8 mouse cellular contexts compared by ENCODE assay signal in the genomic region with DNA sequence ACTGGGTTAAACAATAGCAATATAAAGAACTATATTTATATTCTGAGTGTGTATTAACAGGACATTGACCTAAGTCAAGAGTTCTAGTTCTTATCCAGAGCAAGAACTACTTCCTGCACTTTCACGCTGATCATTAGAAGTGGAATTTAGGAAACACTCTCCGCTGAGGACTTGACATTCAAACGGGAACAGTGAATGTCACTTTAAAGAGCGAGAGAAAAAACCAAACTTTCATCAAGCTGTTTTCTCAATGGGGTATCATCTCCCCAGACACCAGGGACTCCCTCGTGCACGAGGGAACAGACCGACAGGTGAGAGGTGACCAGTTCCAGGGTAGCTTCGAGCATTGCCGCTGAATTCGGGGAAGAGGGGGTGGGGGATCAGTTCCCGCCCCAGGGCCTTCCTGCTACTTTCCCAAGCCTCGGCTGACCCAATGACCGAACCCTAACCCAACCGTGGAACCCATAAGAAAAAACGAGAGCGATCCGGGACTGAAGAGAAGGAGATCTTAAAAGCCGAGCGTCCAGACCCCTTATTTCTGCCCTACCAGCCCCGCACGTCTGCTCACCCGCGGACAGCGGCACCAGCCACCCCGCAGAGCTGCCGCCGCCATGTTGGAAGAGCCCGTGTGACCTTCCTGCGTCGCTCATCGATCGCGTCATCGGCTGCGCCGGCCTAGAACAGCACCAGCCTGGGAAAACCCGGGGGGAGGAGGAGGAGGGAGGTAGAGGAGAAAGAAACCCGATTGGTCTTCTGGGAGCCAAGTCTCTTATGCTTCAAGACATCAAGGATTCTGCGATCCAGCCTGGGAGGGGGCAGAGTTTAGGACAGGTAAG. TPM values are rescaled to one million over a fixed set of nuclear protein-coding genes. Genes with fewer than 3 reads are reported as not detected.
A peak's percentile ranks its signal among the peaks of the same experiment; 100 is the strongest.
DNase-seq lines count a peak whose midpoint lies in the region; ATAC-seq lines count a peak whose summit lies in the region.

A gene (minus strand): TSS at position 639 of the 836 bp plus-strand sequence.

- H3K4me1 ChIP-seq in forebrain, embryonic 14.5 days (ENCODE audit: control insufficient read depth, insufficient read depth, low read length): peaks cover 6% of the 10 kb centered on the region
- peaks cover 14% of the 10 kb centered on the region for H3K4me1 ChIP-seq in neural tube, embryonic 15.5 days

- H3K9ac ChIP-seq in forebrain, embryonic 14.5 days (ENCODE audit: low read length): peak within 1 kb of the TSS; percentile 79
- H3K9ac ChIP-seq in neural tube, embryonic 15.5 days (replicated peaks): peak within 1 kb of the TSS; percentile 65

- H3K27ac ChIP-seq in forebrain, embryonic 14.5 days (ENCODE audit: low read depth, low read length): peak within 1 kb of the TSS; percentile 56; the same call in 1 of the 2 replicates
- peak within 1 kb of the TSS; percentile 83 for H3K27ac ChIP-seq in neural tube, embryonic 15.5 days (replicated peaks)

- peak within 1 kb of the TSS; percentile 80 for H3K4me2 ChIP-seq in forebrain, embryonic 14.5 days (ENCODE audit: low read length)
- H3K4me2 ChIP-seq in neural tube, embryonic 15.5 days: peak within 1 kb of the TSS; percentile 64

- peaks cover 24% of the 10 kb centered on the region; the same call in 1 of the 2 replicates for H3K36me3 ChIP-seq in forebrain, embryonic 14.5 days (ENCODE audit: control insufficient read depth, insufficient read depth, low read length)
- peaks cover 28% of the 10 kb centered on the region for H3K36me3 ChIP-seq in neural tube, embryonic 15.5 days

- no peaks in the 10 kb centered on the region for H3K9me3 ChIP-seq in forebrain, embryonic 14.5 days (replicated peaks; ENCODE audit: control insufficient read depth, low read length)
- H3K9me3 ChIP-seq in neural tube, embryonic 15.5 days (replicated peaks): no peaks in the 10 kb centered on the region

- intact Hi-C loops in heart, postnatal 14 days (cut with DNase I): no loop called here

- under 1% methylated on average over 39 of the region's 39 CpGs for WGBS in forebrain, embryonic 14.5 days
- under 1% methylated on average over 39 of the region's 39 CpGs for WGBS in neural tube, embryonic 15.5 days

- ATAC-seq in forebrain, embryonic 14.5 days: peak; percentile 99
- ATAC-seq in neural tube, embryonic 15.5 days (ENCODE audit: low FRiP score): peak; percentile 96

- peak; percentile 97 for DNase-seq in ES-CJ7 (ENCODE audit: low read depth, low spot score)
- peak; percentile 94 for DNase-seq in cerebellum, adult 11 months
- DNase-seq in forebrain, embryonic 14.5 days (ENCODE audit: low spot score): peak; percentile 99
- peak; percentile 94 to 97 for DNase-seq in heart, postnatal 14 days
- DNase-seq in layer of hippocampus, adult 11-12 months (ENCODE audit: low spot score): peak; percentile 97
- DNase-seq in lung, adult 18-20 months: peak; percentile 94 to 96
- DNase-seq in testis, postnatal 14 days (ENCODE audit: low spot score): peak; percentile 94

- no peaks in the 10 kb centered on the region for H3K27me3 ChIP-seq in forebrain, embryonic 14.5 days (replicated peaks; ENCODE audit: control insufficient read depth, insufficient read depth, low read length)
- no peaks in the 10 kb centered on the region for H3K27me3 ChIP-seq in neural tube, embryonic 15.5 days (replicated peaks)

- H3K4me3 ChIP-seq in forebrain, embryonic 14.5 days (ENCODE audit: low read depth, low read length): peak within 1 kb of the TSS; percentile 73
- peak within 1 kb of the TSS; percentile 67 for H3K4me3 ChIP-seq in neural tube, embryonic 15.5 days (replicated peaks)

RNA-seq across cellular contexts. Expression of the gene that starts here (rescaled TPM):
- polyA plus RNA-seq in forebrain, embryonic 14.5 days (2014; fragmentation: Nextera tagmentation; extraction: Ambion mirVana): 49.9 and 51.3 TPM in 2 replicates
- 100 to 1,000 TPM; 110 to 117 TPM for total RNA-seq in heart, postnatal 14 days (2021)
- polyA plus RNA-seq in neural tube, embryonic 15.5 days (2015; fragmentation: Nextera tagmentation; extraction: Ambion mirVana): 44.2 and 48.5 TPM in 2 replicates

Comparison
In these comparisons a context has a peak if more than half of its experiments do, and no peak if none do; other contexts are left out.
1. Peak in every context shown above with its lines: DNase-seq, ATAC-seq, H3K4me3 ChIP-seq and H3K27ac ChIP-seq.